Mouse (Mus musculus) liver, adult 2 months (tissue): ENCODE results near the gene Hmbs.

Experiments used
- CTCF ChIP-seq: fragments of 200-500 bp; IDR thresholded peaks from 2 replicates; pipeline ENCODE4 v1.5.1; 2011; ENCODE audit warnings: low read depth, low read length, control low read depth
- POLR2A ChIP-seq: fragments of 200-500 bp; IDR thresholded peaks from 2 replicates; pipeline ENCODE4 v1.6.1; 2011; ENCODE audit warnings: low read length, control low read depth; ENCODE audit not compliant: insufficient read depth; ENCODE audit errors: extremely low read depth

DNA sequence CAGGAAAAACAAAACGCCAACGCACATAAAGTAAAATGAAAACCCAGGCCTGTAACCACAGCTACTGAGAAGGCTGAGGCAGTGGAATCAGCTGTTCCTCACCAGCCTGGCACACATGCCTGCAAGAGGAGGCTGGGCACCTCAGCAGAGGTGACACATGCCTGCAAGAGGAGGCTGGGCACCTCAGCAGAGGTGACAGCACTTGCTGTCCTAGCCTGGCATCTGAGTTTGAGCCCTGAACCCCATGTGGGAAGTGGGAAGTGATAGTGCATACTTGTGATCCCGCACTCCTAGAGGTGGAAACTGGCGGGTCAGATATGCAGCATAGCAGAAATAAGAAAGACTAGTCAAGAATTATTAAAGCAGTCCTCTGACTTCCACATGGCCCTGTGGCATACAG, 7.4 kb upstream of the Hmbs start:
- no peak for TF ChIP-seq CTCF
- no peak for TF ChIP-seq POLR2A
